Mouse (Mus musculus): ENCODE results near the gene Sema5a. TPM values are rescaled to one million over a fixed set of nuclear protein-coding genes. Genes with fewer than 3 reads are reported as not detected.

Sema5a gene
- polyA plus RNA-seq, 1 experiment from 2014 or later = 26.8 TPM

DNA sequence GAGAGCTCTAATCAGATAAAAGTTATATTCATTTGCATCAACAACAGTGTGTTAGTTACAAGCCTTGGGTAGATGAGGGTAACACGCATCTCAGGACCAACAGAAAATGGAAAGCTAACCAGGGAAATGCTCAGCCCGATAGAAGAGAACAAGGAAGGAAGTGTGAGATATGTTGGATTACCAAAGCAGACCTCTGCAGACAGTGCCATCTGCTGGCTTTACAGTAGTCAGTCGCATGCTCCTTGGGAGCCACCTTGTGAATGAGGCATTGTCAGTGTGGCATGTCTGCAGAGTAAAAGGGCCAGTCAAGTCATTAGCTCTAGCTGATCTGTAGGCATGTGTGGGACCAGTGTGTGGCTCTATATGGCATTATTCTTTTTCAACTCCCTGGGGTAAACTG is 486.2 kb downstream of the Sema5a start:
- Histone ChIP-seq H3K4me3 (no peak overlapping the region), H3K4me1 (no peaks in the 10 kb centered on the region), H3K9ac (no peak overlapping the region), H3K36me3 (no peaks in the 10 kb centered on the region), H3K4me2 (no peak overlapping the region), H3K27ac (no peak overlapping the region), H3K27me3 (no peaks in the 10 kb centered on the region), H3K9me3 (no peaks in the 10 kb centered on the region)
- 21% methylated on average over 3 of the region's 3 CpGs for WGBS
- ATAC-seq (ENCODE audit: insufficient number of reproducible peaks, low FRiP score, low TSS enrichment, low read depth) = no peak

Other genes with a start within 250 kb of the Sema5a start
- gene Tas2r119, start 67.5 kb upstream of the Sema5a start, polyA plus RNA-seq (2015; fragmentation: Nextera tagmentation; extraction: Ambion mirVana) = 0.17 and 0.29 TPM in 2 replicates